Mouse (Mus musculus): ENCODE measurements around the gene Arhgap8. TPM values are rescaled to one million over a fixed set of nuclear protein-coding genes. Genes with fewer than 3 reads are reported as not detected.

Gene Arhgap8
- polyA plus RNA-seq, 1 experiment from 2014 or later: 5.2 TPM

GRCm38 (mm10) chr15:84679090-84679489 is 40.8 kb upstream of the Arhgap8 start:
- WGBS: 93% methylated on average over 4 of the region's 4 CpGs
- Histone ChIP-seq H3K9ac (ENCODE audit: low read length) (no peak overlapping the region), H3K27ac (replicated peaks; ENCODE audit: low read depth, low read length) (no peak overlapping the region), H3K4me3 (ENCODE audit: low read depth, low read length) (no peak overlapping the region), H3K4me1 (ENCODE audit: control insufficient read depth, insufficient read depth, low read length) (peaks cover 12% of the 10 kb centered on the region; the same call in 1 of the 2 replicates), H3K9me3 (ENCODE audit: control insufficient read depth, low read length) (0 out of 2 replicates have a peak, but pooled peaks cover 2% of the 10 kb centered on the region), H3K27me3 (ENCODE audit: control insufficient read depth, insufficient read depth, low read length) (no peaks in the 10 kb centered on the region), H3K4me2 (ENCODE audit: low read depth, severe bottlenecking) (no peak overlapping the region), H3K36me3 (ENCODE audit: control insufficient read depth, insufficient read depth, low read length) (no peaks in the 10 kb centered on the region)
- ATAC-seq (ENCODE audit: insufficient number of reproducible peaks, low FRiP score, low TSS enrichment, low read depth) (no peak), DNase-seq (ENCODE audit: low spot score) (no peak)

GRCm38 (mm10) chr15:84679794-84680193 is 40.1 kb upstream of the Arhgap8 start:
- no peaks in the 10 kb centered on the region for H3K27me3 ChIP-seq (ENCODE audit: control insufficient read depth, insufficient read depth, low read length)
- H3K36me3 ChIP-seq (ENCODE audit: control insufficient read depth, insufficient read depth, low read length): no peaks in the 10 kb centered on the region
- peaks cover 12% of the 10 kb centered on the region; the same call in 1 of the 2 replicates for H3K4me1 ChIP-seq (ENCODE audit: control insufficient read depth, insufficient read depth, low read length)
- ATAC-seq (ENCODE audit: insufficient number of reproducible peaks, low FRiP score, low TSS enrichment, low read depth) (no peak), DNase-seq (ENCODE audit: low spot score) (no peak)
- H3K9me3 ChIP-seq (ENCODE audit: control insufficient read depth, low read length): 0 out of 2 replicates have a peak, but pooled peaks cover 2% of the 10 kb centered on the region
- H3K4me3 ChIP-seq (ENCODE audit: low read depth, low read length): no peak overlapping the region
- H3K9ac ChIP-seq (ENCODE audit: low read length): no peak overlapping the region
- no peak overlapping the region for H3K27ac ChIP-seq (replicated peaks; ENCODE audit: low read depth, low read length)
- WGBS: 83% methylated on average over 3 of the region's 3 CpGs
- H3K4me2 ChIP-seq (ENCODE audit: low read depth, severe bottlenecking): no peak overlapping the region

GRCm38 (mm10) chr15:84680545-84681454 is 39.1 kb upstream of the Arhgap8 start:
- Histone ChIP-seq H3K4me1 (ENCODE audit: control insufficient read depth, insufficient read depth, low read length) (peaks cover 12% of the 10 kb centered on the region; the same call in 1 of the 2 replicates), H3K4me3 (ENCODE audit: low read depth, low read length) (peak overlapping the region; percentile 65)
- WGBS: under 1% methylated on average over 67 of the region's 77 CpGs

GRCm38 (mm10) chr15:84681455-84682193 is 38.2 kb upstream of the Arhgap8 start:
- H3K27ac ChIP-seq (replicated peaks; ENCODE audit: low read depth, low read length): no peak overlapping the region
- ATAC-seq (ENCODE audit: insufficient number of reproducible peaks, low FRiP score, low TSS enrichment, low read depth) (peak; percentile 59), DNase-seq (ENCODE audit: low spot score) (peak; percentile 80)
- H3K9me3 ChIP-seq (ENCODE audit: control insufficient read depth, low read length): 0 out of 2 replicates have a peak, but pooled peaks cover 2% of the 10 kb centered on the region
- H3K36me3 ChIP-seq (ENCODE audit: control insufficient read depth, insufficient read depth, low read length): no peaks in the 10 kb centered on the region
- peak overlapping the region; percentile 65 for H3K4me3 ChIP-seq (ENCODE audit: low read depth, low read length)
- peak overlapping the region; percentile 56; the same call in 1 of the 2 replicates for H3K9ac ChIP-seq (ENCODE audit: low read length)
- peaks cover 12% of the 10 kb centered on the region; the same call in 1 of the 2 replicates for H3K4me1 ChIP-seq (ENCODE audit: control insufficient read depth, insufficient read depth, low read length)
- H3K27me3 ChIP-seq (ENCODE audit: control insufficient read depth, insufficient read depth, low read length): no peaks in the 10 kb centered on the region
- H3K4me2 ChIP-seq (ENCODE audit: low read depth, severe bottlenecking): peak overlapping the region; percentile 95
- WGBS: 2% methylated on average over 31 of the region's 31 CpGs

More at GRCm38 (mm10) chr15:84680545-84681454, 39.1 kb upstream of the Arhgap8 start:
- H3K9me3 ChIP-seq (ENCODE audit: control insufficient read depth, low read length): 0 out of 2 replicates have a peak, but pooled peaks cover 2% of the 10 kb centered on the region
- H3K4me2 ChIP-seq (ENCODE audit: low read depth, severe bottlenecking): peak overlapping the region; percentile 95
- no peak overlapping the region; the same call in 1 of the 2 replicates for H3K27ac ChIP-seq (replicated peaks; ENCODE audit: low read depth, low read length)
- H3K27me3 ChIP-seq (ENCODE audit: control insufficient read depth, insufficient read depth, low read length): no peaks in the 10 kb centered on the region
- no peaks in the 10 kb centered on the region for H3K36me3 ChIP-seq (ENCODE audit: control insufficient read depth, insufficient read depth, low read length)
- peak; percentile 68 for ATAC-seq (ENCODE audit: insufficient number of reproducible peaks, low FRiP score, low TSS enrichment, low read depth)
- H3K9ac ChIP-seq (ENCODE audit: low read length): peak overlapping the region; percentile 56
- peak; percentile 93 for DNase-seq (ENCODE audit: low spot score)

- 69% methylated on average over 3 of the region's 3 CpGs for WGBS
Measured at GRCm38 (mm10) chr15:84682206-84682605, 37.6 kb upstream of the Arhgap8 start.

GRCm38 (mm10) chr15:84682821-84683220 is 37.0 kb upstream of the Arhgap8 start:
- no peak for ATAC-seq (ENCODE audit: insufficient number of reproducible peaks, low FRiP score, low TSS enrichment, low read depth)
- no peak for DNase-seq (ENCODE audit: low spot score)
- Histone ChIP-seq H3K9ac (ENCODE audit: low read length) (no peak overlapping the region; the same call in 1 of the 2 replicates), H3K4me3 (ENCODE audit: low read depth, low read length) (no peak overlapping the region), H3K4me2 (ENCODE audit: low read depth, severe bottlenecking) (no peak overlapping the region), H3K9me3 (ENCODE audit: control insufficient read depth, low read length) (0 out of 2 replicates have a peak, but pooled peaks cover 2% of the 10 kb centered on the region), H3K27ac (replicated peaks; ENCODE audit: low read depth, low read length) (no peak overlapping the region), H3K4me1 (ENCODE audit: control insufficient read depth, insufficient read depth, low read length) (peaks cover 16% of the 10 kb centered on the region), H3K27me3 (ENCODE audit: control insufficient read depth, insufficient read depth, low read length) (no peaks in the 10 kb centered on the region), H3K36me3 (ENCODE audit: control insufficient read depth, insufficient read depth, low read length) (no peaks in the 10 kb centered on the region)
- WGBS: 69% methylated on average over 5 of the region's 5 CpGs

More at GRCm38 (mm10) chr15:84682206-84682605, 37.6 kb upstream of the Arhgap8 start:
- Histone ChIP-seq H3K9ac (ENCODE audit: low read length) (no peak overlapping the region; the same call in 1 of the 2 replicates), H3K9me3 (ENCODE audit: control insufficient read depth, low read length) (0 out of 2 replicates have a peak, but pooled peaks cover 2% of the 10 kb centered on the region), H3K27ac (replicated peaks; ENCODE audit: low read depth, low read length) (no peak overlapping the region), H3K4me2 (ENCODE audit: low read depth, severe bottlenecking) (peak overlapping the region; percentile 95), H3K4me1 (ENCODE audit: control insufficient read depth, insufficient read depth, low read length) (peaks cover 12% of the 10 kb centered on the region; the same call in 1 of the 2 replicates), H3K27me3 (ENCODE audit: control insufficient read depth, insufficient read depth, low read length) (no peaks in the 10 kb centered on the region), H3K4me3 (ENCODE audit: low read depth, low read length) (no peak overlapping the region), H3K36me3 (ENCODE audit: control insufficient read depth, insufficient read depth, low read length) (no peaks in the 10 kb centered on the region)
- DNase-seq (ENCODE audit: low spot score) (no peak), ATAC-seq (ENCODE audit: insufficient number of reproducible peaks, low FRiP score, low TSS enrichment, low read depth) (no peak)

GRCm38 (mm10) chr15:84684520-84684919 is 35.3 kb upstream of the Arhgap8 start:
- Histone ChIP-seq H3K9ac (ENCODE audit: low read length) (no peak overlapping the region), H3K27ac (replicated peaks; ENCODE audit: low read depth, low read length) (no peak overlapping the region), H3K36me3 (ENCODE audit: control insufficient read depth, insufficient read depth, low read length) (no peaks in the 10 kb centered on the region), H3K4me2 (ENCODE audit: low read depth, severe bottlenecking) (no peak overlapping the region), H3K4me1 (ENCODE audit: control insufficient read depth, insufficient read depth, low read length) (peaks cover 16% of the 10 kb centered on the region), H3K9me3 (ENCODE audit: control insufficient read depth, low read length) (0 out of 2 replicates have a peak, but pooled peaks cover 2% of the 10 kb centered on the region), H3K4me3 (ENCODE audit: low read depth, low read length) (no peak overlapping the region), H3K27me3 (ENCODE audit: control insufficient read depth, insufficient read depth, low read length) (no peaks in the 10 kb centered on the region)
- no peak for DNase-seq (ENCODE audit: low spot score)
- 70% methylated on average over 5 of the region's 5 CpGs for WGBS
- ATAC-seq (ENCODE audit: insufficient number of reproducible peaks, low FRiP score, low TSS enrichment, low read depth): no peak

- DNase-seq (ENCODE audit: low spot score) (no peak), ATAC-seq (ENCODE audit: insufficient number of reproducible peaks, low FRiP score, low TSS enrichment, low read depth) (no peak)
- H3K36me3 ChIP-seq (ENCODE audit: control insufficient read depth, insufficient read depth, low read length): no peaks in the 10 kb centered on the region
- H3K27me3 ChIP-seq (ENCODE audit: control insufficient read depth, insufficient read depth, low read length): no peaks in the 10 kb centered on the region
- H3K4me3 ChIP-seq (ENCODE audit: low read depth, low read length): no peak overlapping the region
- WGBS: 59% methylated on average over 3 of the region's 3 CpGs
- peaks cover 16% of the 10 kb centered on the region for H3K4me1 ChIP-seq (ENCODE audit: control insufficient read depth, insufficient read depth, low read length)
- no peak overlapping the region for H3K4me2 ChIP-seq (ENCODE audit: low read depth, severe bottlenecking)
- H3K9me3 ChIP-seq (ENCODE audit: control insufficient read depth, low read length): 0 out of 2 replicates have a peak, but pooled peaks cover 2% of the 10 kb centered on the region
- H3K27ac ChIP-seq (replicated peaks; ENCODE audit: low read depth, low read length): no peak overlapping the region
- no peak overlapping the region for H3K9ac ChIP-seq (ENCODE audit: low read length)
Measured at GRCm38 (mm10) chr15:84685417-84685816, 34.4 kb upstream of the Arhgap8 start.

All from limb, embryonic 11.5 days (tissue).